Mouse (Mus musculus): ENCODE measurements around the gene Atf7. TPM values are rescaled to one million over a fixed set of nuclear protein-coding genes. Genes with fewer than 3 reads are reported as not detected.
"Not testable (repeated sequence)": the region's sequence is repeated elsewhere in the genome, so short reads cannot be mapped to it uniquely, and the experiment has no call there.

The Atf7 gene
- polyA plus RNA-seq, 1 experiment from 2014 or later: 15.5 TPM

DNA sequence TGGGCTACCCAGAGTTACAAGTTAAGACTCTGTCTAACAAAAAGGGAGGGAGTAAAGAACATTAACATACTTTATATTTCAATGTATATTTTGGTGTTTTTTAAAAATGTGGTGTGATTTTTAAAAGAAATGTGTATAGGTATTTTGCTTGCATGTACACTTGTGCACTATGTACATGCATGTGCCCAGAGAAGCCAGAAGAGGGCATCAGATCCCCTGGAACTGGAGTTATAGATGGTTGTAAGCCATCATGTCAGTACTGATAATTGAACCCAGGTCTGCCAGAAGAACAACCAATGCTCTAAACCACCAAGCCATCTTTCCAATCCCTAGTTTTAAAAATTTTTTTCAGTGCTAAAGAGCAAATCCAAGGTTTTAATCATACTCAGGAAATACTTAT is 12.3 kb downstream of the Atf7 start:
- H3K9me3 ChIP-seq (ENCODE audit: control insufficient read depth, low read length): no peaks in the 10 kb centered on the region
- H3K4me3 ChIP-seq (ENCODE audit: low read depth, low read length): no peak overlapping the region
- no peaks in the 10 kb centered on the region for H3K4me1 ChIP-seq (replicated peaks; ENCODE audit: control insufficient read depth, insufficient read depth, low read length)
- H3K36me3 ChIP-seq (ENCODE audit: control insufficient read depth, insufficient read depth, low read length): no peaks in the 10 kb centered on the region
- ATAC-seq (replicated peaks; ENCODE audit: low FRiP score) (no peak), DNase-seq (ENCODE audit: low spot score) (no peak)
- H3K27ac ChIP-seq (ENCODE audit: low read depth, low read length): no peak overlapping the region
- H3K4me2 ChIP-seq (ENCODE audit: low read depth, low read length, severe bottlenecking): no peak overlapping the region
- no peaks in the 10 kb centered on the region for H3K27me3 ChIP-seq (ENCODE audit: control insufficient read depth, insufficient read depth, low read length)
- no peak overlapping the region for H3K9ac ChIP-seq (ENCODE audit: low read length)

DNA sequence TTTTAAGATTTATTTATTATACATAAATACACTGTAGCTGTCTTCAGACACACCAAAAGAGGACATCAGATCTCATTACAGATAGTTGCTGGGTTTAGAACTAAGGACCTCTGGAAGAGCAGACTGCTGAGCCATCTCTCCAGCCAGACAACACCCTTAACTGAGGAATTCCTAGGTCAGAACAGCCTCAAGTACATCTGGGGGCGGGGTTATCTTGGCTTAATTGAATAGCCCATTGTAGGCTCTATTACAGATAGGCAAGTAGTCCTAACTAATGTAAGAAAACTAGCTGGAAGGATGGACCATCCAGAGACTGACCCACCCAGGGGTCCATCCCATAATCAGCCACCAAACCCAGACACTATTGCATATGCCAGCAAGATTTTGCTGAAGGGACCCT is 16.7 kb downstream of the Atf7 start:
- not testable (repeated sequence) for H3K4me2 ChIP-seq (ENCODE audit: low read depth, low read length, severe bottlenecking); H3K27ac ChIP-seq (ENCODE audit: low read depth, low read length); H3K36me3 ChIP-seq (ENCODE audit: control insufficient read depth, insufficient read depth, low read length); DNase-seq (ENCODE audit: low spot score); H3K9ac ChIP-seq (ENCODE audit: low read length); H3K4me1 ChIP-seq (replicated peaks; ENCODE audit: control insufficient read depth, insufficient read depth, low read length); ATAC-seq (replicated peaks; ENCODE audit: low FRiP score); H3K27me3 ChIP-seq (ENCODE audit: control insufficient read depth, insufficient read depth, low read length); H3K9me3 ChIP-seq (ENCODE audit: control insufficient read depth, low read length); H3K4me3 ChIP-seq (ENCODE audit: low read depth, low read length)
- 88% methylated on average over 1 of the region's 1 CpGs for WGBS

DNA sequence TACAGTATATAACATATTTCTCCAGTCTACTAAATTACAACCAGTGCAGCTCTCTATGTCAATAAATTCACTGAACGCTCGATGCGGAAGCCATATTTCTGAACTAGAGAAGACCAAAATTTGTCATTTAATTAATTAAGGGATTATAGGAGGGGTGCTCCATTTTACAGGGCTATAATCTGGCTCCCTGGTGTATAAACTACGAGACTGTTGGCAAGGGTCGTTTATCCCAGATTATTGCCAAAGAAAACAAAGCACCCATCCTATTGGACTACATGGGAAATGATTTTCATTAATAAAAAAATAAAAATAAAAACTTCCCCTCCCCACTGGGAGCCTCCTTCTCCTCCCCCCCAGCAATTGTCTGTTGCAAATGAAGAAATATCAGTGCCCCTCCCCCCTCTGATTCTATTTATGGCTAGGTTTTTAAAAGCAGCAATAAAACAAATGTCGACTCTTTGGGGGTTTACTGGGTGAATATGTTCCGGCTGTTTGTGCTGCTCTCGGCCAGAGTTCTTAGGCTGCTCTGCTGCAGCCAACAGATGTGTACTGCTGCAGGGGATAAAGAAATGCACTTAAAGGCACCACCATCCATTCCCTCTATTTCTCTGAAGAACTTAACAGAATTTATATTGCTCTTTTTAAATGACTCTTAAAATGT is 31.1 kb downstream of the Atf7 start:
- 71% methylated on average over 8 of the region's 8 CpGs for WGBS
- no peaks in the 10 kb centered on the region for H3K9me3 ChIP-seq (ENCODE audit: control insufficient read depth, low read length)
- no peak overlapping the region for H3K4me2 ChIP-seq (ENCODE audit: low read depth, low read length, severe bottlenecking)
- H3K27me3 ChIP-seq (ENCODE audit: control insufficient read depth, insufficient read depth, low read length): no peaks in the 10 kb centered on the region
- H3K36me3 ChIP-seq (ENCODE audit: control insufficient read depth, insufficient read depth, low read length): no peaks in the 10 kb centered on the region
- no peak for DNase-seq (ENCODE audit: low spot score)
- no peak for ATAC-seq (replicated peaks; ENCODE audit: low FRiP score)
- no peak overlapping the region for H3K27ac ChIP-seq (ENCODE audit: low read depth, low read length)
- H3K4me3 ChIP-seq (ENCODE audit: low read depth, low read length): no peak overlapping the region
- no peak overlapping the region for H3K9ac ChIP-seq (ENCODE audit: low read length)
- H3K4me1 ChIP-seq (replicated peaks; ENCODE audit: control insufficient read depth, insufficient read depth, low read length): no peaks in the 10 kb centered on the region

DNA sequence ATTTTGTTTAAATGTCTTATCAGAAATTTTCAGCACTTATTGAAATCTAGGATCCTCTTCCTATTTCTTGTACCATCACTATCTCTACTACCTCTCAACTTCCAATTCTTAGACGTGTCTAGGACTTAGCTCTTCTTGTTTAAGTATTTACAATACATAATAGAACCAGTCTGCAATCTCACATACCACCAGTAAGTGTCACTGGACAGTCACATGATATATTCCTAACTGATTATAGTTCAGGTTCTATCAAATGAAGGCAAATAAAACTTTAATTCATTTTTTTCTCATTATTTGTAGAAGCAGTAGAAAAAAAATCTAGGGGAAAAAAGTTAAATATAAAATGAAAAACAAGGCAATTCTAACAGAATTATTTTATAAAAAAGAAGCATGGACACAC is 32.6 kb downstream of the Atf7 start:
- no peak for DNase-seq (ENCODE audit: low spot score)
- Histone ChIP-seq H3K4me1 (replicated peaks; ENCODE audit: control insufficient read depth, insufficient read depth, low read length) (no peaks in the 10 kb centered on the region), H3K36me3 (ENCODE audit: control insufficient read depth, insufficient read depth, low read length) (no peaks in the 10 kb centered on the region), H3K9ac (ENCODE audit: low read length) (no peak overlapping the region), H3K4me2 (ENCODE audit: low read depth, low read length, severe bottlenecking) (no peak overlapping the region), H3K9me3 (ENCODE audit: control insufficient read depth, low read length) (no peaks in the 10 kb centered on the region), H3K27me3 (ENCODE audit: control insufficient read depth, insufficient read depth, low read length) (no peaks in the 10 kb centered on the region), H3K4me3 (ENCODE audit: low read depth, low read length) (no peak overlapping the region), H3K27ac (ENCODE audit: low read depth, low read length) (no peak overlapping the region)
- 55% methylated on average over 1 of the region's 1 CpGs for WGBS
- ATAC-seq (replicated peaks; ENCODE audit: low FRiP score): no peak

DNA sequence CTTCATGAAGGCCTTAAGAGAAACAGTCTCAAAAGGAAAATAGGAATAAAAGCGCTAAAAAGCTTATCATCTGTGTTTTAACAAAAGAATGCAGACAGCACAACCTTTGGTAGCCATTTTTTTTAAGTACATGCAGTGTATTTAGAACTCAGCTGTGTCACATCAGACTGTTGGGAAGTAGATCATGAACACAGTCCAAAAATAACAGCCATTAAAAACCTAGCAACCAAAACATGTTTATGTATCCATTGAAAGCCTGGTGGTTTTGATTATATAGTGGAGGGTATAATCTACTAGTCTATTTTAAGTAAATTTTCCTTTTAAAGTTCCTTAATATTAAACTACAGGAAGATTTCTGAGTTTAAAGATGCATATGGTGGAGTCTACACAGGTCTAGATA is 34.7 kb downstream of the Atf7 start:
- Histone ChIP-seq H3K9me3 (ENCODE audit: control insufficient read depth, low read length) (no peaks in the 10 kb centered on the region), H3K27ac (ENCODE audit: low read depth, low read length) (no peak overlapping the region), H3K27me3 (ENCODE audit: control insufficient read depth, insufficient read depth, low read length) (no peaks in the 10 kb centered on the region), H3K9ac (ENCODE audit: low read length) (no peak overlapping the region), H3K4me3 (ENCODE audit: low read depth, low read length) (no peak overlapping the region), H3K36me3 (ENCODE audit: control insufficient read depth, insufficient read depth, low read length) (no peaks in the 10 kb centered on the region), H3K4me2 (ENCODE audit: low read depth, low read length, severe bottlenecking) (no peak overlapping the region), H3K4me1 (replicated peaks; ENCODE audit: control insufficient read depth, insufficient read depth, low read length) (no peaks in the 10 kb centered on the region)
- ATAC-seq (replicated peaks; ENCODE audit: low FRiP score): no peak
- 93% methylated on average over 1 of the region's 1 CpGs for WGBS
- no peak for DNase-seq (ENCODE audit: low spot score)

DNA sequence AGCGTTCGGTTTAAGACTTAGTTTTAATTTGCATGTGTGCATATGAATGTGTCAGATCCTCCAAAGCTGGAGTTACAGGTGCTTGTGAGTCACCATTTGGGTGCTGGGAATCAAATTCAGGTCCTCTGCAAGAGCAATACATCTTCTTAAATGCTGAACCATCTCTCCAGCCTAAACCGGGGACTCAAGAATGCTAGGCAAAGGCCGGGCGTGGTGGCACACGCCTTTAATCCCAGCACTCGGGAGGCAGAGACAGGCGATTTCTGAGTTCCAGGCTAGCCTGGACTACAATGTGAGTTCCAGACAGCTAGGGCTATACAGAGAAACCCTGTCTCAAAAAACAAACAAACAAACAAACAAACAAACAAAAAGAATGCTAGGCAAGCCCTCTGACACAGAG is 35.4 kb downstream of the Atf7 start:
- Histone ChIP-seq H3K4me1 (replicated peaks; ENCODE audit: control insufficient read depth, insufficient read depth, low read length) (no peaks in the 10 kb centered on the region), H3K27ac (ENCODE audit: low read depth, low read length) (no peak overlapping the region), H3K36me3 (ENCODE audit: control insufficient read depth, insufficient read depth, low read length) (no peaks in the 10 kb centered on the region), H3K4me3 (ENCODE audit: low read depth, low read length) (no peak overlapping the region), H3K4me2 (ENCODE audit: low read depth, low read length, severe bottlenecking) (no peak overlapping the region), H3K9ac (ENCODE audit: low read length) (no peak overlapping the region), H3K27me3 (ENCODE audit: control insufficient read depth, insufficient read depth, low read length) (no peaks in the 10 kb centered on the region), H3K9me3 (ENCODE audit: control insufficient read depth, low read length) (no peaks in the 10 kb centered on the region)
- ATAC-seq (replicated peaks; ENCODE audit: low FRiP score): no peak
- DNase-seq (ENCODE audit: low spot score): no peak
- WGBS: 94% methylated on average over 8 of the region's 8 CpGs

DNA sequence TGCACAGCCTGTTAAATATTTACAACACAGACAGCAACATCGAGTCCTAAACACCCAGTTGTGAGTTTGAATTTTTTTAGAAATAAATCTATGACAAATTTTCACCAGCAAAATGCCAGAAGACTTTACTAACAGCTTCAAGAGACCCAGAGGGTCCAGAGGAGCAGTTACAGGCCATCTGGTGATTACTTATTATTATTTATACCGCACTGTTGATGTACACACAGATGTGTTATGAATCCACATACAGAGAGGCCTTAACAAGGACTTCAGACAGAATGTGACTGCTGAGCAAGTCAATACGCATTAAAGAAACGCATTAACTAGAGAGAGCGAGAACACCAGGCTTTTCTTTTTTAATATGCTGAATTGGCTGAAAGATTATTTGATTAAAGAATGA is 39.8 kb downstream of the Atf7 start:
- Histone ChIP-seq H3K4me2 (ENCODE audit: low read depth, low read length, severe bottlenecking) (no peak overlapping the region), H3K36me3 (ENCODE audit: control insufficient read depth, insufficient read depth, low read length) (no peaks in the 10 kb centered on the region), H3K4me1 (replicated peaks; ENCODE audit: control insufficient read depth, insufficient read depth, low read length) (no peaks in the 10 kb centered on the region), H3K27me3 (ENCODE audit: control insufficient read depth, insufficient read depth, low read length) (no peaks in the 10 kb centered on the region), H3K9me3 (ENCODE audit: control insufficient read depth, low read length) (no peaks in the 10 kb centered on the region), H3K9ac (ENCODE audit: low read length) (no peak overlapping the region; the same call in 1 of the 2 replicates), H3K27ac (ENCODE audit: low read depth, low read length) (no peak overlapping the region), H3K4me3 (ENCODE audit: low read depth, low read length) (no peak overlapping the region)
- DNase-seq (ENCODE audit: low spot score) (no peak), ATAC-seq (replicated peaks; ENCODE audit: low FRiP score) (no peak)
- 80% methylated on average over 5 of the region's 5 CpGs for WGBS

DNA sequence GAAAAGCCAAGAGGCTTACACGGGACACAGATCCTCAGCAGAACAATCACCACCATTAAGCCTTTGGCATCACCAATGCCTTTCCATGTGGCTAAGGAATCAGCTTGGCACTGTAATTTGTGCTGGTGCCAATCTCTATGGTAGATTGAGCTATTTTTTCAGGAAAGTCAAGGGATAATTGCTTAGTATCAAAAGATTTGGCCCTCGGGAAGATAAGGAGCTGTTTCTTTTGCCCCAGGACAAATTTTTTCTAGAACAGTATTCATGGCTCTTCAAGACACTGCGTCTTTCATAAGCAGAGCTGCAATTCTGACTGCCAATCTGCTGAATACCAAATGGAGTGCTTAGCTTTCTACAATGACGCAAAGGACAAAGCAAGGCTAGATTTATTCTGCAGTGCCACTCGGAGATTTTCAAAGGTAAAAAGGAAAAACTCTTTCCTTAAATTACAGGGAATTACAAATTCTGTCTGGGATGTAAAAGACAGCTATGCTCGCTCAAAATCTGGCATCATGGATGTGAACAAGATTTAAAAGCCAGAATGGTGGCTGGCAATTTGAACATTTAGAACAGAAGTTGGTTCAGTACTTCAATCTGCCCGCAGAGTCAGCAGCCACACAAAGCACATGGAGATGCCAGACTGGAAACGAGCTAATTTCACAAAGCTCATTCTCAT is 41.4 kb downstream of the Atf7 start:
- H3K27ac ChIP-seq (ENCODE audit: low read depth, low read length): peak overlapping the region; percentile 50
- no peak for ATAC-seq (replicated peaks; ENCODE audit: low FRiP score)
- WGBS: 36% methylated on average over 8 of the region's 8 CpGs

DNA sequence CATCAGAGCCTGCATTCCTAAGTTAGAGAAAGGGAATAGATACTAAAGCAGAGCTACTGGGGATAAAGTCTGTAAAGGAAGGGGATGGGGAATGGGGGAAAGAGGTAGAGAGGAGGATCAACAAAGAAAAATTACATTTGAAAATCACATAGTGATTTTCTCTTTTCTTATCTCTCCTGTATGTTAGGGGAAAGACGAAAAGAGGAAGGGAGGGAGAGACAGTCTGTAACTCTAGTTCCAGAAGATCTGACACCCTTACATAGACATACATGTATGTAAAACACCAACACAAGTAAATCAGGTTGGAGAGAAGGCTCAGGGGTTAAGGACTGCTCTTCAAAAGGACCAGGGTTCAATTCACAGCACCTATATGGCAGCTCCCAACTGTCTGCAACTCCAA is 44.1 kb downstream of the Atf7 start:
- ATAC-seq (replicated peaks; ENCODE audit: low FRiP score): no peak

More for the DNA sequence above, 41.4 kb downstream of the Atf7 start:
- no peaks in the 10 kb centered on the region for H3K4me1 ChIP-seq (replicated peaks; ENCODE audit: control insufficient read depth, insufficient read depth, low read length)
- H3K4me2 ChIP-seq (ENCODE audit: low read depth, low read length, severe bottlenecking): no peak overlapping the region
- H3K36me3 ChIP-seq (ENCODE audit: control insufficient read depth, insufficient read depth, low read length): no peaks in the 10 kb centered on the region
- no peaks in the 10 kb centered on the region for H3K9me3 ChIP-seq (ENCODE audit: control insufficient read depth, low read length)
- no peak for DNase-seq (ENCODE audit: low spot score)
- H3K27me3 ChIP-seq (ENCODE audit: control insufficient read depth, insufficient read depth, low read length): no peaks in the 10 kb centered on the region
- H3K4me3 ChIP-seq (ENCODE audit: low read depth, low read length): no peak overlapping the region
- no peak overlapping the region for H3K9ac ChIP-seq (ENCODE audit: low read length)

More for the DNA sequence above, 44.1 kb downstream of the Atf7 start:
- 88% methylated on average over 1 of the region's 1 CpGs for WGBS
- no peak for DNase-seq (ENCODE audit: low spot score)
- no peaks in the 10 kb centered on the region for H3K36me3 ChIP-seq (ENCODE audit: control insufficient read depth, insufficient read depth, low read length)
- no peak overlapping the region for H3K4me3 ChIP-seq (ENCODE audit: low read depth, low read length)
- H3K4me1 ChIP-seq (replicated peaks; ENCODE audit: control insufficient read depth, insufficient read depth, low read length): no peaks in the 10 kb centered on the region
- no peaks in the 10 kb centered on the region for H3K9me3 ChIP-seq (ENCODE audit: control insufficient read depth, low read length)
- no peak overlapping the region for H3K9ac ChIP-seq (ENCODE audit: low read length)
- H3K27me3 ChIP-seq (ENCODE audit: control insufficient read depth, insufficient read depth, low read length): no peaks in the 10 kb centered on the region
- no peak overlapping the region for H3K4me2 ChIP-seq (ENCODE audit: low read depth, low read length, severe bottlenecking)
- no peak overlapping the region for H3K27ac ChIP-seq (ENCODE audit: low read depth, low read length)

Measured in forebrain, embryonic 11.5 days (tissue).